Mouse (Mus musculus): Measurements from ENCODE around the gene Tmem202.

Gene Tmem202

DNA sequence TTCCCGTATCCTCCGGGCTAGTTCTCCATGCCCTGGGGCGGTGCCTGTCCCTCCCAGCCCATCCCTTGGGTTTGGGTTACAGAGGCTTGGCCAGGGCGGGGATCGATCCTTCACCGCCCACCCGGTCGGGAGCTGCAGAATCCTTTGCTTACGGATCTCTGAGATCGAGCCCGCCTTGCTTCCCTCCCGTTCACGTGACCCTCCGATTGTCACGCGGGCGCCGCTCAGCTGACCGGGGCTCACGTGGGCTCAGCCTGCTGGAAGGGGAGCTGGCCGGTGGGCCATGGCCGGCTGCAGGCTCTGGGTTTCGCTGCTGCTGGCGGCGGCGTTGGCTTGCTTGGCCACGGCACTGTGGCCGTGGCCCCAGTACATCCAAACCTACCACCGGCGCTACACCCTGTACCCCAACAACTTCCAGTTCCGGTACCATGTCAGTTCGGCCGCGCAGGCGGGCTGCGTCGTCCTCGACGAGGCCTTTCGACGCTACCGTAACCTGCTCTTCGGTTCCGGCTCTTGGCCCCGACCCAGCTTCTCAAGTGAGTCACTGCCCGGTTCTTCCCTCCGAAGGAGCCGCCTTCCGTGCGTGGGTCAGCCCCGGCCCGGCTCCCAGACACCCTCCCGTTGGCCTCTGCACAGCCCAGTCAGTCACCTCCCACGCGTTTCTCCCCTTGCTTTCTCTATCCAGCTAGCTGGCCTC, at the start of gene Tmem202, which contains the start of gene Hexa:
Gene Tmem202 (minus strand): TSS at position 407 of the 697 bp plus-strand sequence.
Gene Hexa (plus strand): TSS at position 100 of the 697 bp plus-strand sequence.
- ATAC-seq (ENCODE audit: insufficient number of reproducible peaks, low FRiP score, low TSS enrichment), result peak; percentile 83

DNA sequence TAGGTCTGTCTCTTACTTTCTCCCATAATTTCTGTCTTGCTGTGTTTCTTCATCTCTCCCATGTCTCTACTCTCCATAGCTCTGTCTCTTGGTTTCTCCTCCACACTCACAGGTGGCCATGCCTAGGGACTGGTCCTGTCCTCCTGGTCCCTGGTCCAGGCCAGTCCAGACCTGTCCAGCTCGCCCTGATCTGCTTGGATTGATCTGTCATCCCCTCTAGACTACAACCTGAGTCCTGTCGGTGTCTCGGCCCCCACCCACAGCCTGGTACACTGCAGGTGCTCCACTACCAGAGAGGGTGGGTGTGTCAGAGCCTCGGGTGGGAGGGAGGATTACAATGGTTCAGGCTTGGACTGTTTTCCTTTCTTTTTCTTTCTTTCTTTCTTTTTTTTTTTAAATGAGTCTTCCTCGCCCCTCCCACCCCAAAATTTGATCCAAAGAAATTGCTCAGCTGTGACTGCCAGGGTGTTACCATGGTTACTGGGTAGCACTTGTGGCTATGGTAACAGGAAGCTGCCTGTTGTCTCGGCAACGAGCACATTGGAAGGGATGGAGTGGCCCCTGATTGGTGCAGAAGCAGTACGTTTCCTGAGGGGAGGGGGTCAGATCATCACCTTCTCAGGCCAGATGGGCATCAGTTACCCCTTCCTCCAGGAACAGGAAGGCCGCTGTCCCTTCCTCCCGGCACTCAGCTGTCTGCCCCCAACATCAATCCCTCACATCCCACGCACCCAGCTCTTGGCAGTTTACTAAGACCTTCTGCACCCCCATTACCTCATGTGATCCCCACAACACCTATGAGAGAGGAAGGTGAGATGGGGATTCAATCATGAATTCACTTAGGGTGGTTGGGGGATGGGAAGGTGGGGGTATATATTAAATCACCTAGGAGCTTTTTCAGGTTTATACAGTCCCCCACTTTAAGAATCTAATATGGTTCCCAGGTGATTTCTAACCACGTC, 49.3 kb upstream of the Tmem202 start:
- no peak for ATAC-seq (ENCODE audit: insufficient number of reproducible peaks, low FRiP score, low TSS enrichment)

DNA sequence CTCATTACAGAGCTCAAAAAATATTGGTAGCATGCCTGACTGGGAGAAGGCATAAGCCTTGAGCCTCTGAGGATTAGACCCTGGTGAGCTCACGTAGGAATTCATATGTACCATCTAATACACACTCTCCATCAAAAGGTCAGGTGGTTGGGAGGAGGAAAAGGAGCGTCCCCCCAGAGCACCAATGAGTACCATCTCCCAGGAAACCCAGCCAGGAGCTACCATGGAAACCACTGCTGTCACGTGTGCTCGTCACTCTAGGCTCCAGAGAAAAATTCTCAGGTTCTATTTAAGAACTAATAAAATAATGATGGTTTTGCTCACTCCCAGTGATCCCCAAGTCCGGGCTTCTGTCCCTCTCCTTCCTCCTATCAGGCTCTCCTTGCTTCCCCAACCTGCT, 48.6 kb upstream of the Tmem202 start:
- no peak for ATAC-seq (ENCODE audit: insufficient number of reproducible peaks, low FRiP score, low TSS enrichment)

DNA sequence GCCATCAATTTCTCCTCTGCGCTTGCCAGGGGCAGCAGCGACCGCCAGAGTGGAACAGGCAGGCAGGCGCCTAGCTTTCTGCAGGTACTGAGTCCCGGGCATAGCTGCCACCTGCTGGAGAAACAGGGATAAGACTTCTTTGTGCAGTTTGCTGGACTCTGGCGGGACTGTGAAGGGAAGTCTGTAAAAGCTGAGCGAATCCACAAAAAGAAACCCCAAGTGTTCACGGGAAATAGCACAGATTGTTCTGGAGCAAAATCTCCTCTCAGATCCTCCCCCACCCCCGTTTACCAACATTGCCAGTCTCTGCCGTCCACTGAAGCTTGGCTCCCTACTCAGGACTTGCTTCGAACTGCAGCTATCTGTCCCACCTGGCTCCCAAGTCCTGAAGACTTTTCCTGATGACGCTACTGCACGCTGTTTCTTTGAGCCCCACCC, 45.2 kb upstream of the Tmem202 start:
- peak; percentile 65; the same call in 1 of the 2 replicates for ATAC-seq (ENCODE audit: insufficient number of reproducible peaks, low FRiP score, low TSS enrichment)

DNA sequence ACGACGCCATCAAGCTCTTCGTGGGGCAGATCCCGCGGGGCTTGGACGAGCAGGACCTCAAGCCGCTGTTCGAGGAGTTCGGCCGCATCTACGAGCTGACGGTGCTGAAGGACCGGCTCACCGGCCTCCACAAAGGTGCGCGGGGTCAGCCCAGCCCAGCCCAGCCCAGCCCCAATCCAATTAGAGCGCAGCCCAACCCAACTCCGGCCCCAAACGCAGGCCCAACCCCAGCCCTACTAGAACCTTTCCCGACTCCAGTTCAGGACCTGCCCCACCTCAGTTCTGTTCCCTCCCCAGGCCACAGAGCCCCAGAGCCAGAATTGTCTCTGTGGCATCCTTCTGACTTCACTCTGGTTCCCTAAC, 38.8 kb upstream of the Tmem202 start:
- peak; percentile 56; the same call in 1 of the 2 replicates for ATAC-seq (ENCODE audit: insufficient number of reproducible peaks, low FRiP score, low TSS enrichment)

DNA sequence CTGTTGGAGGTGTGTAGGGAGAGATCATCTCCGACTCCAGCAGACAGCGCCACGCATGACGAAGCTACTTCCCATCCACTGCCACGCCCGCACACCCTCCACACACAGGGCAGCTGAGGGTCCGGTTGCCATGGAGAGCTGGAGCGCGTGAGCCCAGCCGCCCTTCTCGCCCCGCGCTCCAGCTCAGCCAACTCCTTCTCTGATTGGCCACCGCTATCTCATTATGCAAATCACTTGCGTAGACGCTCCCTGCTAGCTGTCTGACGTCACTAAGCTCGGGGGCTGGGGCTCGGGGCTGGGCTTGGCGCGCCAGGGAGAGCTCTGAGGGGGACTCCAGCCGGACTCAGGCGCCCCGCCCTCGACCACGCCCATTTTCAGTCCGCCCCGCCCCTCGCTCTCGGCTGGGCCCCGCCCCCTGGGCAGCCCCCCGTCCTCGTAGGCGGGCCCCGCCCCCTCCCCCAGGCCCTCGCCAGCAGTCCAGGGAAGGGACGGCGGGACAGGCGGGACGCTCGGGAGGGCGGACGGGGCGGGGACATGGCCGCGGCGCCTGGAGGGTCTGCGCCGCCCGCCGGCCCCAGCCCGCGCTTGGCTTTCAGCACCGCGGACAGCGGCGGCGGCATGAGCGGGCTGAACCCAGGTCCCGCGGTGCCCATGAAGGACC, 38.3 kb upstream of the Tmem202 start, which contains the start of gene Celf6:
Gene Celf6 (plus strand): TSS at position 74 of the 661 bp plus-strand sequence.
- ATAC-seq (ENCODE audit: insufficient number of reproducible peaks, low FRiP score, low TSS enrichment), result peak; percentile 91

DNA sequence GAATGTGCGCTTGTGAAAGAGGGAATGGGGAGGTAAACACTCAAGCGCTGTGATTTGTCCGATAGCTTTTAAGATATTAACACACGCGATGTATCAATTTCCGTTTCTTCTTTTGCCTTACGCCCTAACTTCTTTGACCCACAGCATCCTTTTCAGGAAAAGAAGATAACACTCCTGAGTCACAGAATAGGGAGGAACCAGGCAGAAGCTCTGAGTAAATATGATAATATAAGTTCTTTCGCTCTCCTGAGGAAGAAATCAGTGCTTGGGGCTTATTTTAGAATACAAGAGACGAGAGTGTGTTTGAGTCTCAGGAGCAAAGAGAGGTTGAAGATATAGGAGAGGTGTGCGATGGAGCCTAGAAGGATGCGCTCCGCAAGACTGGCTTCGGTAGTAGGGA, 37.8 kb upstream of the Tmem202 start:
- ATAC-seq (ENCODE audit: insufficient number of reproducible peaks, low FRiP score, low TSS enrichment), result no peak

DNA sequence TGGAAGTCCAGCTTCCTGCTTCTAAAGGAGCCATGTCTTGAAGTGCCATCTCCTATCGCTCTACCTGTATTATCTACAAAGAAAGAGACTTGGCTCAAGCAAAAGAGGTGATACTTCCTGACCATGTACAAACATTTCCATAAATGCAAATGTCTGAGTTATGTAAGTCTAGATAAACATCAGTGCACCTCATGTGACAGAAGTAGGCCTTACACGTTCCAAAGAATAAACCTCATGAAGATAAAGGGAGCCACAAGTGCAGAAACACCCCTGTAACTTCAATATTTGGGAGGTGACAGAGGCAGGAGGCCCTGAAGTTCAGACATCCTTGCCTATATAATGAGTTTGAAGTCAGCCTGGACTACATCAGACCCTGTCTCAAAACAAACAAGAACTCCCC, 32.2 kb upstream of the Tmem202 start:
- no peak for ATAC-seq (ENCODE audit: insufficient number of reproducible peaks, low FRiP score, low TSS enrichment)

DNA sequence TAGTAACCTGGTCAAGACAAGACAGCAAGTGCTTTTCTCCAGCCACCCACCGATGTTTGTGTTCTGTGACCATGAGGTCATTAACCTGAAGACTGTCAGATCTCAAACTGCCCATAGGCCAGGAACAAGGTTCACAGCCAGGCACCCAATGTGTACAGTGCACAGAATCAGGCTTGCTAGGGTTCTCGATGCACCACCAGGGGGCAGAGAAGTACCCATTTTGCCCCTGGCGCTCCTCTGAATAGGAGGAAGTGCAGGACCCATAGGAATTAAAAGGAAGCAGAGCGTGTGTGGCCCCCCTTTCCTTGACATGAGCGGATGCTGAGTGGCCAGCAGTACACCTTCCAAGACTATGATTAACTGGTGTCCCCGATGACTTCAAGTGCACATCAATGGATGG, 27.5 kb upstream of the Tmem202 start:
- no peak; the same call in 1 of the 2 replicates for ATAC-seq (ENCODE audit: insufficient number of reproducible peaks, low FRiP score, low TSS enrichment)

DNA sequence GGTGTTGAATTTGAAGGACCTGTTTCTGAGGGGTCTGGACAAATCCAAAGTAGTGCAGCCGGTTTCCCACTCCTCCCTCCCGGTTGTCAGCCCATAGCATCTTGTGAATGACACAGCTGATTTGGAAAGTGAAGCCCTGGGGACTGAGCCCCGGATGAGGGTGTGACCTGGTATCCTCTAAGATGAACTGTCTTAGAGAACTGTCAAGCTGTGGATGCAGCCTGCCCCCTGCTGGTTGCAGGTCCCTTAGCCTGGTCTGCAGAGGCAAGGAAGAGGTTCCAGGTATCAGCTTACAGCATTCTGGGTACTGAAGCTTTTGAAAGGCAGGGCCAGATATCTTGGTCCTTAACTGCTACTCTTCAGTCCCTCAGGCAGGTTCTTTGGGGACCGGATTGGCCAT, 26.0 kb upstream of the Tmem202 start:
- no peak for ATAC-seq (ENCODE audit: insufficient number of reproducible peaks, low FRiP score, low TSS enrichment)

DNA sequence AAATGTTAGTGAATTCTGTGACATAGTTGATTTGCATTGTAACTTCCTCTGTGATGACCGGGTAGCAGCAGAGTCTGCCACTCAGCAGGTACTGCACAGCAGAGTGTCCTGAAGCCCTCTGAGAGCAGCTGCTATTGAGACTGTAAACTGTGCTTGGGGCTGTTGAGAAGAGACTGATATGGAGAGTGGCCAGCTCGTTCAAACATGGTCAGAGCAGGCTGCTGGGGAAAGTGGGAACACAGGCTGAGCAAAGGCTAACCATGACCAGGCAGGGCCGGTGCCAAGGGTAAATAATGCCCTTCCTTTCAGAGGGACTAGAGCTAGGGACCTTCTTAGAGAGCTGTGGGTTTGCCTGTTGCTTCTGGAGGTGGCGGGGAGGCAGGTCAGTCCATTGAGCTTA, 14.1 kb upstream of the Tmem202 start:
- no peak for ATAC-seq (ENCODE audit: insufficient number of reproducible peaks, low FRiP score, low TSS enrichment)

DNA sequence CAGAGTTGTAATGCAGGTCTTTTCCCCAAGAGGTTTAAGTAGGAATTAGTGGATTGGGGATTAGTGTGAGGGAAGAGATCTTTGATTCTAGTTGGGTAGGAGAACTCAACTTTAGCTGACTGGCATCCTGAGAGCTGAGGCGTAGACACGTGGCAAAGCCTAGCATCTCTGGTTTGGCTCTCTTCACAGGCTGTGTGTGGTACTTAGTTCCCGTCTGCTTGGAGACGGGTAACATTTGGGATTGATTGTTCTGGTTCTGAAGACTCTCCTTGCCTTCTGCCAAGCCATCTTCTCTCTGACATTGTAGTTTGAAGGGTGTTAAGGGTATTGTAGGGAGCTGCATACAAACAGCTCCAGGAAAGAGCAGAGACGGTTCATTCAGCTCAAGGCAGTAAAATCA, 13.0 kb upstream of the Tmem202 start:
- ATAC-seq (ENCODE audit: insufficient number of reproducible peaks, low FRiP score, low TSS enrichment), result no peak

DNA sequence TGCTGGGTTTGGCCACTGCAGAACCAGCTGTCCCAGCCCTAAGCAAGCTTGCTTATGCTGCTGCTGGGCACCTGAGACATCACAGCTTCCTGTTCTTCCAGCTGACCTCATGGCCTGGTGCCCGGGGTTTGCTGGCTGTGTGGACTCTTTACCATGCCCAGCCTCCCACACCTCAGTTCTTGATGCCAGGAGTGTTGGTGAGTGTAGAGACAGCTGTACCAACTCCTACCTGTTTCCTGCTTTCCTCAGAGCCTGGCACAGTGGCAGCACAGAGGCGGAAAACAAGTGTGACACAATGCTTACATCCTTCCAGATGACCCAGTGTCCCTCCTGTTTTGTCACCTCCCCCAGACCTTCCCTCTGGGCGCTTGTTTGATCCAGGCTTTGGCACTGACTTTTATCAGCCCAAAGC, 12.0 kb upstream of the Tmem202 start:
- no peak for ATAC-seq (ENCODE audit: insufficient number of reproducible peaks, low FRiP score, low TSS enrichment)

DNA sequence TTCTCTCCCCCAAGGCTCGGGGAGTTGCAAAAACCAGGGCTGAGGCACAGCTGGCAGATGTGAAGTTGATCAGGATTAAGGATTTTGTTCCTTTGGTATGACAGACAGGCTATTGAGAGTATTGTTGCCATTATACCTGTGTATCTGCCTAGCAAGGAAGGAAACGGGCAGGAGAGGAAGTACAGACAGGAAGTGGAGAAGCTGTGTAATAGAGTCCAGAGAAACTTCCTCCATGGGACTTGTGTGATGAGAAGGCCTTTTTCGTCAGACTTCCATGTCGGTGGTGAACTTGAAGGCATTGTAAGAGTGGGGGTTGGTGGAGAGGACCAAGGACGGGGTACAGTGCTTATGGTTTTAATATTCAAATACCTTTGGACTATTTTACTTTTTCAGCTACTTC, 11.4 kb upstream of the Tmem202 start:
- ATAC-seq (ENCODE audit: insufficient number of reproducible peaks, low FRiP score, low TSS enrichment), result no peak

DNA sequence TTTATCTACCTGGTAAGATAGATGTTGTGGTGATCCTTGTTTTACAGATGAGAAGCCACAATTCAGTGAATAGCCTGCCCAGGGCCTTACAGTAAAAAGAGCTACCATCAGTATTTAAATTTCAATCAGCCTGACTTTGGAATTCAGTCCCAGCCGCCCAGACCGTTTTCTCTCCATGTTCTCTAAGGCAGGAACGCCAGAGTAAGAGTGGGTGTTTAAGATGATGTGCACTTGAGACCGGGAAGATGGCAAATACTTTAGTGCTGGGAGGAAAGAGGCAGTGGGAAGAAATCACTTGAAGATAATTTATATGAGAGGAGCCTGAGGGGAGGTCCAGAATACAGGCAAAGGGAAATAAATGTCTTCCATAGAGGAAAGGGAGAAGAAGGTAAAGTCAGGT, 10.4 kb upstream of the Tmem202 start:
- ATAC-seq (ENCODE audit: insufficient number of reproducible peaks, low FRiP score, low TSS enrichment), result no peak

DNA sequence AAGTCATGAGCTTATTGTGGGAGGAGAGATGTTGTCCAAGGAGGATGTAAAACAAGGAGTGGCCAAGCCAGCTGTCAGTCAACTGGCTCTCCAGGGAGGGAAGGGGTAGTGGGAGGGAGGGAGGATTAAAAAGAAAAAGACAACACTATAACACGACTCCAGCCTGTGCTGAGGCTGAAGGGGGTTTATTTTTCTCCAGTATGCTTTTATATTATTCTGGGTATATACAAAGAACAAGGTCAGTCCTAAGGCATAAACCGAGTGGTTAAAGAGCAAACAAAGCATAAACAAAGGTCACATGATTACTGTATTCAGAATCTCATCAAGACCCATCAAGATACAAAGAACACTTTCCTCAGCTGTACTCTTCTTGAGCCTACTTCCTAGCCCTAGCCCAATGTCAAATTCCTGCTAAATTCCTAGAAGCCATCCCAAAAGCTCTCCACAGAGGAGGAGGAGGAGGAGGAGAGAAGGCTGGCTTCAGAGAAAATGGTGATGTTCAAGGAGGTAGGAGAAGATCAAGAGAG, 9.4 kb upstream of the Tmem202 start:
- ATAC-seq (ENCODE audit: insufficient number of reproducible peaks, low FRiP score, low TSS enrichment), result no peak

DNA sequence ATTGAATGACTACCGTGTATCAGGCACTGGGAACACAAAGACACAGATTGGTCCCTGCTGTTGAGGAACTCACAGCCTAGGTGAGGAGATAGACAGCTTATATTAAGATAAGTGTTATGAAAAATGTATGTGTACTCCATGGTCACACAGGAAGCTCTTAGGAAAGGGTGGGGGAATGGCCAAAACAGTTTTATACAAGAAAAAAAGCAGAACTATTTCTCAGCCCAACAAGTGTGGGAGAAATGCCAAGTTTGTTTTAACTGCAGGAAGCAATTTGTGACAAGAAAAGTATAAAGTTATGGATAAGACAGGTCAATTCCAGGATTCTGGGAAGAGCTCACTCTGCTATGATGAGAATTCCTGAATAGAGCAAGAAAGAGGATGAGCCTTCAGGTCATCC, 8.2 kb upstream of the Tmem202 start:
- ATAC-seq (ENCODE audit: insufficient number of reproducible peaks, low FRiP score, low TSS enrichment), result no peak

DNA sequence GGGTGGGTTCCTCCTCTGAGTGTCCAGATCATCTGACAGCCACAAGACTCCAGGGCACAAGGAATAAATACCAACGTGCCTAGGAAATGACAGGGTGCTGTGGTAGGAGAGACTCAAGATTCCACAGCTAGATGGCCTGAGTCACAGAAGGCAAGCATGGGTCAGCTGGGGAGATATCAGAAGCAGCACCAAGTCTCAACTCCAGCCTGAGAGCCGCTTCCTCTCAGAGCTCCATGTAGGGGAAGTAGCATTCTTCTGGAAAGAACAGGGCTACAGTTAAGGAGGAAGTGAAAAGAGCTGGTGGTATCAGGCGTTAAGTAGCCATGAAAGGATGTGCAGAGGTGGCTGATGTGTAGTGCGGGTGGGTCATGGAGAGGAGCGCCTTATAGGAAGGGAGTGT, 5.1 kb upstream of the Tmem202 start:
- ATAC-seq (ENCODE audit: insufficient number of reproducible peaks, low FRiP score, low TSS enrichment), result no peak

DNA sequence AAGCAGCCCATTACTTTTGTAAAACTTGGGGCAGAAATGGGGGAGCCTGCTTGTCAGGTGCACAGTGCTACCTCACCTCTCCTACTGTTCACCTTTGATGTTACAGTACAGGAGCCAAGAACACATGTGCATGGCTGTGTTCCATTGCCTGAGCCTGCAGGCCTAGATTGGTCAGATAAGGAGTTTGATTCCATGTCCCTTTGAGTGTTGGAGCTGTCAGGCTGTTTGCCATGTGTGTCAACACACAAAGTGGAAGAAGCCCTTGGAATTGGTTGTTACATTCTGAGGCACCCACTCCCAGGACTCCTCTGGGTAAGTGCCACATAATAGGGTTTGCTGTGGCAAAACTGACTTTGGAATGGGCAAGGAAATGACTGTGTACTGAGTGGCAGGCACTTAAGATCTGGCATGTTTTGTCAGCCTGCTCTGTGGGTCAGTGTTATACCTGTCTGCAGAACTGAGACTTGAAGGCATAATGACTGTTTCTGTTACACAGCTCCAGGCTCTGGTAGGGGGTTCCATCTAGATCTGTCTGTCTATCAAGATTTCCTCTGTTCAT, 3.2 kb upstream of the Tmem202 start:
- no peak for ATAC-seq (ENCODE audit: insufficient number of reproducible peaks, low FRiP score, low TSS enrichment)

DNA sequence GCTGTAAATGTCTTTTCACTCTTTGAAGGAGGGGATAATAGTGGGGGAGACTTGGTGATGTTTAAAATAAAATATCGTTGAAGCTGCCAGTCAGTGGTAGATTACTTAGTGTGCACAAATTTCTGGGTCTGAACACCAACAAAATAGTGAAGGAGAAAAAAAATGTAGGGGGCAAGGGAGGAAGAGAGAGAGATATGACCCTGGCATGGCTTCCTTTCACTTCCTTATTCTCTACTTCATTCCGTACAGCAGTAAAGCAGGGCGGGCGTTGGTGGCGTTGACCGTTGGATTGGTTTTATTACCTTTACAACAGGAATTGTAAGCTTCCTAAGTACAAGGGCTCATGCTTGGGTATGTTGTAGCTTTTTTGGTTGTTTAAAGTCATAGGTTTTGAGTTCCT, 2.0 kb upstream of the Tmem202 start:
- ATAC-seq (ENCODE audit: insufficient number of reproducible peaks, low FRiP score, low TSS enrichment), result no peak
